Mouse (Mus musculus): Measurements from ENCODE around the gene Heg1. TPM values are rescaled to one million over a fixed set of nuclear protein-coding genes. Genes with fewer than 3 reads are reported as not detected.

Heg1 gene
- polyA plus RNA-seq, 1 experiment from 2014 or later = 25.2 TPM

DNA sequence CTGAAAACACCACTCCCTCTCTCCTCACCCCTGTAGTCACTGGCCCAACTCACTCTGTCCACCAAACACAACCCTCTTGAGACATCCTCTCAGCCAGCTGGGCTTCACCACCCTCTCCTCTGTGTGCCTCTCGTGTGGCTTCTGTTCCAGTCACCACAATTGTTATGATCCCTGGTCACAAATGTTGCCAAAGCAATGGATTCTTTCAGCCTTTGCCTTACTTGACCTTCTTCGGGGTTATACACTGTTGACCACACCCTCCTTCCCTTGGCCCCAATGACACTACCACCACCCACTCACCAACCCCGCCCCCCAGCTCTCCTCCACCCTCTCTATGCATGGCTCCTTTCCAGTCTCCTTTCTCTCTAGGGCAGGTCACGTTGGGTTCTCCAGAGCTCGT, 6.3 kb upstream of the Heg1 start:
- no peak overlapping the region for H3K27ac ChIP-seq

DNA sequence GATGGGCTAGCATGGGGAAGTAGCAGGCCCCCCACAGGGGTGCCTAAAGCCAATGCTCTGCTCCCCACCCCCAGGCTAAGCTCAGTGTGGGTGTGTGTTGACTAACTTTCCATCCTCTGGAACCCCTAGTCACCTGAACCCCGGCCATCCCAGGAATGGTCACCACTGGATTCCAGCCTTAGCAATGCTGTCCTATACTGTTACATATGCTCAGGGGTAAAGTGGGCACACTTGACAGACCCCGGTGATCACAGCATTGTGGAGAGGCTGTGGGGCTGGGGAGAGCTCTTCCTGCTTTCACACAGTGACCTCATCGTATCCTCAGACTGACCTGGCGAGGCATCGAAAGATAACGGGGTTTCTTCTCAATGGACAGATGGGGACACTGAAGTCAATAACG, 3.9 kb upstream of the Heg1 start:
- 84% methylated on average over 7 of the region's 7 CpGs for WGBS
- H3K27ac ChIP-seq = no peak overlapping the region

More for the DNA sequence above, 6.3 kb upstream of the Heg1 start:
- no peak for ATAC-seq (ENCODE audit: borderline replicate concordance, extremely low read depth, low FRiP score, low TSS enrichment)
- H3K4me1 ChIP-seq = peaks cover 25% of the 10 kb centered on the region
- no peaks in the 10 kb centered on the region for H3K27me3 ChIP-seq
- no peak overlapping the region for H3K9ac ChIP-seq
- H3K4me3 ChIP-seq = no peak overlapping the region
- H3K9me3 ChIP-seq = no peaks in the 10 kb centered on the region
- no peaks in the 10 kb centered on the region for H3K36me3 ChIP-seq
- 69% methylated on average over 5 of the region's 5 CpGs for WGBS
- no peak overlapping the region for H3K4me2 ChIP-seq

GRCm38 (mm10) chr16:33680816-33681215, 3.4 kb upstream of the Heg1 start:
- H3K4me3 ChIP-seq = no peak overlapping the region
- H3K27me3 ChIP-seq = no peaks in the 10 kb centered on the region
- H3K9ac ChIP-seq = no peak overlapping the region
- no peak for ATAC-seq (ENCODE audit: borderline replicate concordance, extremely low read depth, low FRiP score, low TSS enrichment)
- peaks cover 30% of the 10 kb centered on the region for H3K4me1 ChIP-seq
- H3K9me3 ChIP-seq = no peaks in the 10 kb centered on the region
- 53% methylated on average over 10 of the region's 10 CpGs for WGBS
- H3K36me3 ChIP-seq = no peaks in the 10 kb centered on the region
- no peak overlapping the region for H3K27ac ChIP-seq
- no peak overlapping the region for H3K4me2 ChIP-seq

More for the DNA sequence above, 3.9 kb upstream of the Heg1 start:
- no peaks in the 10 kb centered on the region for H3K9me3 ChIP-seq
- H3K4me2 ChIP-seq = no peak overlapping the region
- no peaks in the 10 kb centered on the region for H3K27me3 ChIP-seq
- H3K36me3 ChIP-seq = no peaks in the 10 kb centered on the region
- peaks cover 30% of the 10 kb centered on the region for H3K4me1 ChIP-seq
- ATAC-seq (ENCODE audit: borderline replicate concordance, extremely low read depth, low FRiP score, low TSS enrichment) = no peak
- no peak overlapping the region for H3K9ac ChIP-seq
- no peak overlapping the region for H3K4me3 ChIP-seq

DNA sequence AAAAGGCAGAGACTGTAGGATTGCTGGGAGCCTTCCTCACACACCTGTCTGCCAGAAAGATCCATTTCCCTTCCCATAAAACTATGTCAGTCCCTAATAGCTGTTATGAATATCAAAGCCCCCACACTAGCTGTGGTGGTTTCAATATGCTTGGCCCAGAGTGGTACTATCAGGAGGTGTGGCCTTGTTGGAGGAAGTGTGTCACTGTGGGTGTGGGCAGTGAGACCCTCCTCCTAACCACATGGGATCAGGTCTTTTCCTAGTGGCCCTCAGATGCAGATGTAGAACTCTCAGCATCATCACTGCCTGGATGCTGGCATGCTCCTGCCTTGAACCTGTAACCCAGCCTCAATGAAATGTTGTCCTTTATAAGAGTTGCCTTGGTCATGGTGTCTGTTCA, 2.5 kb upstream of the Heg1 start:
- Histone ChIP-seq H3K27ac (no peak overlapping the region), H3K9me3 (no peaks in the 10 kb centered on the region), H3K4me1 (peaks cover 30% of the 10 kb centered on the region), H3K9ac (no peak overlapping the region), H3K4me3 (no peak overlapping the region), H3K4me2 (no peak overlapping the region), H3K36me3 (no peaks in the 10 kb centered on the region), H3K27me3 (no peaks in the 10 kb centered on the region)
- ATAC-seq (ENCODE audit: borderline replicate concordance, extremely low read depth, low FRiP score, low TSS enrichment) = no peak

DNA sequence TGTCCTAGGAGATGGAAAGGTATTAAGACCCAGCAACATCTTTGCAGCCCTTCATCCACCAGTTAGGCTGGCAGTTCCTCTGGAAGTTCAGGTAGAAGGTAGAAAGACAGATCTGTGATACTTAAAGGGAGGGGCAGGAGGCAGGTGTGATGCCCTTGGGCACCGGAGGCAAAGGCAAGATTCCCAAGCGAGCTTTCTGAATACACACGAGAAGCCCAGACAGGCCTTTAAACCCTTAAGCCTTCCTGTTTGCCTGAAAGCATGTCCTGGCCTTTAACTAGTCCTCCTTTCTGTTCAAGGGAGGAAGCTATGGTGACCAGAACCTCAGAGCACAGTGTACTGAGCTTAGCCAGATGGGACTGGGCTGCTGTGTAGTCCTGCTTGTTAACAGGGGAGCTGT, 1.5 kb upstream of the Heg1 start:
- Histone ChIP-seq H3K9ac (no peak overlapping the region), H3K27me3 (no peaks in the 10 kb centered on the region), H3K36me3 (no peaks in the 10 kb centered on the region), H3K9me3 (no peaks in the 10 kb centered on the region), H3K27ac (no peak overlapping the region), H3K4me1 (peaks cover 24% of the 10 kb centered on the region), H3K4me2 (no peak overlapping the region), H3K4me3 (no peak overlapping the region)
- no peak for ATAC-seq (ENCODE audit: borderline replicate concordance, extremely low read depth, low FRiP score, low TSS enrichment)
- 83% methylated on average over 3 of the region's 3 CpGs for WGBS

GRCm38 (mm10) chr16:33683206-33684161, 686 bp upstream of the Heg1 start:
- no peaks in the 10 kb centered on the region for H3K36me3 ChIP-seq
- H3K27ac ChIP-seq = peak overlapping the region; percentile 79
- H3K27me3 ChIP-seq = no peaks in the 10 kb centered on the region
- H3K4me3 ChIP-seq = peak overlapping the region; percentile 69
- H3K9me3 ChIP-seq = no peaks in the 10 kb centered on the region
- peaks cover 24% of the 10 kb centered on the region for H3K4me1 ChIP-seq
- H3K4me2 ChIP-seq = peak overlapping the region; percentile 85
- ATAC-seq (ENCODE audit: borderline replicate concordance, extremely low read depth, low FRiP score, low TSS enrichment) = no peak
- H3K9ac ChIP-seq = peak overlapping the region; percentile 86; the same call in 1 of the 2 replicates
- WGBS = 60% methylated on average over 13 of the region's 13 CpGs

DNA sequence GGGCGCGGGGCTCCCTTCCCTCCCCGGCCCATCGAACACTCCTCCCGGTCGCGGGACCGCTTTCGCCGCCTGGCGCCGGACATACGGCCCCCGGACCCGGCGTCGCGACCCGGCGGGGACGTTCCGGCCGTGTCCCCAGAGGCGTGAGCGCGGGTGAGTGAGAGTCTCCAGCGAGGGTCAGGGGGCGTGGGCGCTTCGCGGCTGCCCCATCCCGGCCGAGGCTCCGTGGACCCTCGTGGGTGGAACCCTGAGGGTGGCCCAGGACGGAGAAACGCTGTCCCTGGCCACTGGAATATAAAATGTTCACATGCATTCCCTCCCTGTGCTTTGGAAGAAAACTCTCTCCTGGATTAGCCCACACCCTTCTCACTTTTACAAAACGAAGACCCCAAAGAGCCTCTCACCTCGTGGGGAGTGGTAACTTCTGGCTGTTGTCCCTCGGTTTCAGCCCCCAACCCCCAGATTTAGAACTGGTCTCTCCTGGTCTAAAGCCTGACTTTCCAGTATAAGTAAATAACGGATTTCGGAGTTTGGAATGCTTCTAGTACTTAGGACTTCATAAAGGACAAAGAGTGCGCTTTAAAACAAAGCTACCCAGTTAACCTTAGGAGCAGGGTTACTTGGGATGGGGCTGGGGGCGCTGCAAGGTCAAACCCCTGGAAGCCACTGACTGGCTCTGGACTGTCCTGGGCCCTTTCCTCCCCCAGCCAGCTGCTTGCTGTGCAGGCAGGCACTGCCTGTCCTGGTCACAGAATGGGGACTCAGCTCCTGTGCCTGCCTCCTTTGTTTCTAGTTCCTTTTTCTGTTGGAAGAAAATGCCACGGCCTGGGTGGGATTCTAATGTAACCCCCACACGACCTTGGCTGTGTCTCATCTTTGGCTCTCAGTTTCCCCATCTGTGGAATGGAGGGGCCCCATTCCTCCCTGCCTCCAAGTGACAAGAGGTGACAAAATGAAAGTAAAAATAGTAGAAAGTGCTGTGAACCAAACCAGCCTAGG, 832 bp downstream of the Heg1 start:
- Histone ChIP-seq H3K4me2 (peak overlapping the region; percentile 85), H3K9ac (peak overlapping the region; percentile 86), H3K36me3 (no peaks in the 10 kb centered on the region), H3K9me3 (no peaks in the 10 kb centered on the region), H3K4me1 (peaks cover 24% of the 10 kb centered on the region), H3K27ac (peak overlapping the region; percentile 79), H3K4me3 (peak overlapping the region; percentile 69), H3K27me3 (no peaks in the 10 kb centered on the region)
- peak; percentile 57 for ATAC-seq (ENCODE audit: borderline replicate concordance, extremely low read depth, low FRiP score, low TSS enrichment)
- WGBS = under 1% methylated on average over 40 of the region's 46 CpGs

- H3K27ac ChIP-seq = no peak overlapping the region
- peaks cover 30% of the 10 kb centered on the region for H3K4me1 ChIP-seq
- peak overlapping the region; percentile 69 for H3K4me3 ChIP-seq
- H3K36me3 ChIP-seq = no peaks in the 10 kb centered on the region
- peak overlapping the region; percentile 85 for H3K4me2 ChIP-seq
- no peak for ATAC-seq (ENCODE audit: borderline replicate concordance, extremely low read depth, low FRiP score, low TSS enrichment)
- no peaks in the 10 kb centered on the region for H3K27me3 ChIP-seq
- H3K9ac ChIP-seq = peak overlapping the region; percentile 18; the same call in 1 of the 2 replicates
- WGBS = 63% methylated on average over 1 of the region's 1 CpGs
- H3K9me3 ChIP-seq = no peaks in the 10 kb centered on the region
Measured at GRCm38 (mm10) chr16:33686056-33686455, 1.9 kb downstream of the Heg1 start.

DNA sequence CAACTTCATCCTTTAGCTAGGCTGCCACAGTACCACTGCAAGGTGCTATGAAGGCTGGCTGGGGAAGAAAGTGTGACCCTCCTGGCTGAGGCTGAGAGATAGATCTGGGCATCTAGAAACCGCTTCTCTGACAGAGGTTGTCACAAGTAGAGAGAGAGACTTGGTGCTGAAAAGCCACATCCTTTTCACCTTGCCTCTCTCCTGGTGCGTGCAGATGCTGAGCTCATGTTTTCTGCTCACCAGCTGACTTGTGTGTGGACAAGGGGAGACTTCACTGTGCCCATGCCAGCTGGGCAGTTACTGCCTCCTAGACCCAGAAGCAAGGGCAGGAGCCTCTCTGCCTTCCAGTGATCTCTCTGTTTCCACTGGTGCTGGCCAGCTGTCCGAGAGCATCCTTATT, 3.6 kb downstream of the Heg1 start:
- no peaks in the 10 kb centered on the region for H3K36me3 ChIP-seq
- H3K4me2 ChIP-seq = peak overlapping the region; percentile 85; the same call in 1 of the 2 replicates
- no peak overlapping the region for H3K9ac ChIP-seq
- ATAC-seq (ENCODE audit: borderline replicate concordance, extremely low read depth, low FRiP score, low TSS enrichment) = no peak
- 70% methylated on average over 3 of the region's 3 CpGs for WGBS
- no peak overlapping the region for H3K4me3 ChIP-seq
- peaks cover 34% of the 10 kb centered on the region for H3K4me1 ChIP-seq
- no peaks in the 10 kb centered on the region for H3K9me3 ChIP-seq
- H3K27me3 ChIP-seq = no peaks in the 10 kb centered on the region
- no peak overlapping the region for H3K27ac ChIP-seq

DNA sequence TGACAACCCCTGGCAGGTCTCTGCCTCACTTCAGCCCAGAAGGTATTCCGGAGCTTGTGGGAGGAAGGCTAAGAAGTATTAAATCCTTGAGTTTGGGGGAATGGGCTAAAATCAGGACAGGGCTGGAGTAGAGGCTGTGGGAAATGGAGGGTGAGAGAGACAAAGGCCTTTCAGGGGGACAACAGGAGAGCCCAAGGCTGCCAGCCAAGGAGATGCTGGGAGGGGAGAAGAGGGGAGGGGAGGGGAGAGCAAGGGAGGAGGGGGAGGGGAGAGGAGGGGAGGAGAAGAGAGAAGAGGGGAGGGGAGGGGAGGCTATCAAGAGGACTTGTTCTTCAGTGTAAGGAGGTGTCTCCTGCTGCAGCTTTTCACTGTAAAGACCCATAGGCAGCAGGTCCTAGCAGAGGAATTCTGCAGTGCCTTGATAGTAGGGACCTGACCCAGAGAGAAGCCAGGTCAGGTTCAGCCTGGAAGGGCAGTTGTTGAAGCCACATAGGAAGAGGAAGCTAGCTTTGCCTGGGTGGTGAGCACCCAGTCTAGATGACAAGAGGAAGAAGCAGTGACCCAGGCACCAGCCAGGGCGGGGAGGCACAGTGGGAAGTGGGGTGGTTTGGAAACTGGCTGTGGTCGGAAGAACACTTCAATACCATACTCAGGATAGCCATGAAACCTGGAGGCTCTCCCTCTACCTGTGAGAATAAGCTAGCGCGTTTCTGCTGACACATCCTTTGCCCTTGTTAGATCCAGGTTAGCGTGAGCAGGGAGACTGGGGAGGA, 7.0 kb downstream of the Heg1 start:
- Histone ChIP-seq H3K9ac (no peak overlapping the region), H3K9me3 (no peaks in the 10 kb centered on the region), H3K4me2 (no peak overlapping the region), H3K27ac (no peak overlapping the region), H3K4me3 (no peak overlapping the region), H3K36me3 (no peaks in the 10 kb centered on the region), H3K4me1 (peaks cover 21% of the 10 kb centered on the region), H3K27me3 (no peaks in the 10 kb centered on the region)
- 67% methylated on average over 6 of the region's 6 CpGs for WGBS
- ATAC-seq (ENCODE audit: borderline replicate concordance, extremely low read depth, low FRiP score, low TSS enrichment) = no peak

DNA sequence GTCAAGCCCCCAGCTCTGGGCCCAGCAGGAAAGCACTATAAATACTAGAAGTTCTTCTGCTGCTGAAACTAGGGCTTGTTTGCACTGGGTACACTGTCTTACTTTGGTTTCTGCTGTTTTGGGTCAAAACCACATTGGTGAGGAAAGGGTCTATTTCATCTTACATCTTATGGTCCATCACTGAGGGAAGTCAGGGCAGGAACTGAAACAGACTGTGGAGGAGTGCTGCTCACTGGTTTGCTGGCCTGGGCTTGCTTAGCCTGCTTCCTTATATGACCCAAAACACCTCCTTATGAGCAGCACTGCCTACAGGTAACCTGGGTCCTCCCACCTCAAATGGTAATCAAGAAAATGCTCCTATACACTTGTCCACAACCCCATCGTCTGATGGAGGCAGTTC, 9.4 kb downstream of the Heg1 start:
- H3K27ac ChIP-seq = no peak overlapping the region
- H3K36me3 ChIP-seq = no peaks in the 10 kb centered on the region
- H3K9ac ChIP-seq = no peak overlapping the region
- H3K4me1 ChIP-seq = peaks cover 36% of the 10 kb centered on the region
- no peak overlapping the region for H3K4me3 ChIP-seq
- no peak overlapping the region for H3K4me2 ChIP-seq
- H3K9me3 ChIP-seq = no peaks in the 10 kb centered on the region
- H3K27me3 ChIP-seq = no peaks in the 10 kb centered on the region
- 69% methylated on average over 1 of the region's 1 CpGs for WGBS
- ATAC-seq (ENCODE audit: borderline replicate concordance, extremely low read depth, low FRiP score, low TSS enrichment) = no peak
